Mouse (Mus musculus) C3H10T1/2 (cell line): ENCODE results near the gene Tuba1b. TPM values are rescaled to one million over a fixed set of nuclear protein-coding genes. Genes with fewer than 3 reads are reported as not detected.

Source experiments
- polyA plus RNA-seq, 2 experiments: library from polyadenylated mRNA; unstranded; fragments of >200 nt; fragmentation: generic; extraction: Trizol; gene quantifications; one replicate each; pipeline ENCODE4 v1.2.1; 2012; ENCODE audit warnings: missing spikeins in 2 of 2

Tuba1b gene
- 1,000 to 10,000 TPM; 2,359 to 4,763 TPM for polyA plus RNA-seq

GRCm38 (mm10) chr15:98934217-98934839 is at the start of gene Tuba1b:
Tuba1b (minus strand) TSS chr15:98934565.

GRCm38 (mm10) chr15:98953401-98954356 is 19.3 kb upstream of the Tuba1b start, which contains the start of the genes Gm49450 and Tuba1a:
Gm49450 (minus strand) TSS chr15:98953551.
Tuba1a (minus strand) TSS chr15:98953703.

GRCm38 (mm10) chr15:98917538-98918498 is 16.5 kb downstream of the Tuba1b start, which contains the start of gene Lmbr1l:
Lmbr1l (minus strand) TSS chr15:98918231.

GRCm38 (mm10) chr15:98897928-98898800 is 36.2 kb downstream of the Tuba1b start, which contains the start of gene Dhh:
Dhh (minus strand) TSS chr15:98898540.

GRCm38 (mm10) chr15:98893940-98894745 is 40.2 kb downstream of the Tuba1b start, which contains the start of gene Rhebl1:
Rhebl1 (minus strand) TSS chr15:98894540.

Other genes starting within 250 kb of the Tuba1b start
- gene Ccdc65, start 226.4 kb downstream of the Tuba1b start, polyA plus RNA-seq: 1 to 10 TPM in 1 of 2 experiments, under 1 TPM in 1; 0.59 to 4.3 TPM
- gene Fkbp11, start 206.4 kb downstream of the Tuba1b start, polyA plus RNA-seq: 100 to 1,000 TPM; 121 to 127 TPM
- gene Arf3, start 171.4 kb downstream of the Tuba1b start, polyA plus RNA-seq: 100 to 1,000 TPM in 1 of 2 experiments, 10 to 100 TPM in 1; 39.1 to 104 TPM
- gene Wnt10b, start 156.4 kb downstream of the Tuba1b start, polyA plus RNA-seq: 1 to 10 TPM in 1 of 2 experiments, under 1 TPM in 1; 0.04 to 1.3 TPM
- gene Wnt1, start 144.7 kb downstream of the Tuba1b start, polyA plus RNA-seq: under 1 TPM; 0.01 to 0.04 TPM
- under 1 TPM; 0.01 to 0.15 TPM for gene Ddn, start 125.1 kb downstream of the Tuba1b start, polyA plus RNA-seq
- gene Prkag1, start 103.0 kb downstream of the Tuba1b start, polyA plus RNA-seq: 100 to 1,000 TPM in 1 of 2 experiments, 10 to 100 TPM in 1; 90.5 to 115 TPM
- gene Kmt2d, start 63.4 kb downstream of the Tuba1b start, polyA plus RNA-seq: 10 to 100 TPM in 1 of 2 experiments, 1 to 10 TPM in 1; 1.5 to 24.2 TPM
- 1 to 10 TPM; 6.0 to 7.9 TPM for gene Rhebl1, start 40.0 kb downstream of the Tuba1b start, polyA plus RNA-seq
- under 1 TPM in 1 of 2 experiments, not detected in 1; 0.04 TPM for gene Dhh, start 36.0 kb downstream of the Tuba1b start, polyA plus RNA-seq
- 10 to 100 TPM in 1 of 2 experiments, 1 to 10 TPM in 1; 6.6 to 38.9 TPM for gene Lmbr1l, start 16.3 kb downstream of the Tuba1b start, polyA plus RNA-seq
- gene Gm49450, start 19.0 kb upstream of the Tuba1b start, polyA plus RNA-seq: under 1 TPM in 1 of 2 experiments, not detected in 1; 0.13 TPM
- gene Tuba1a, start 19.1 kb upstream of the Tuba1b start, polyA plus RNA-seq: 1,000 to 10,000 TPM; 1,679 to 1,913 TPM
- 100 to 1,000 TPM; 620 to 688 TPM for gene Tuba1c, start 95.3 kb upstream of the Tuba1b start, polyA plus RNA-seq
- gene Prph, start 120.6 kb upstream of the Tuba1b start, polyA plus RNA-seq: under 1 TPM; 0.44 to 0.53 TPM
- gene Troap, start 140.0 kb upstream of the Tuba1b start, polyA plus RNA-seq: 10 to 100 TPM; 27.9 to 64.9 TPM
- under 1 TPM; 0.14 to 0.84 TPM for gene C1ql4, start 153.3 kb upstream of the Tuba1b start, polyA plus RNA-seq
- 1 to 10 TPM in 1 of 2 experiments, under 1 TPM in 1; 0.62 to 1.9 TPM for gene Dnajc22, start 158.6 kb upstream of the Tuba1b start, polyA plus RNA-seq
- gene Spats2, start 191.4 kb upstream of the Tuba1b start, polyA plus RNA-seq: 10 to 100 TPM in 1 of 2 experiments, 1 to 10 TPM in 1; 5.1 to 27.2 TPM